Mouse (Mus musculus): ENCODE data around the gene Ptpn5.

The Ptpn5 gene

DNA sequence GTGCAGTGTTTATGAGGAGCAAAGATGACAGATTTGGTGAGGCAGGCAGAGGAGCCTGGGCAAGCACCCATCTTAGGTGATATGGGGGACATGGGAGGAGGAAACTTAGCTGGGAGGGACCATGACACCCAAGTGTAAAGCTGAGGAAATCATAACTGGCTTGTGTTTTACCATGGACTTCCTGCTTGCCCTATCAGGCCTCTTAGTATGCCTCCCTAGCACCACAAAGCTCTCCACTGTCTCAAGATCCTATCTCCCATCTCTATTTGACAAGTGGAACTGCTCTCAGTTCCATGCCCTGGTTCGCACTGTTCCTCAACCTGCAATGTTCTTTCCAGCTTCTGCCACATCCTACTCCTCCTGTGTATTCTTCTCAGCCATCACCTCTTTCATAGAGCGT lies 18.0 kb downstream of the Ptpn5 start:
- in situ Hi-C loops (cut with MboI; ENCODE audit: unreplicated experiment in 2 of 2): no loop called here

DNA sequence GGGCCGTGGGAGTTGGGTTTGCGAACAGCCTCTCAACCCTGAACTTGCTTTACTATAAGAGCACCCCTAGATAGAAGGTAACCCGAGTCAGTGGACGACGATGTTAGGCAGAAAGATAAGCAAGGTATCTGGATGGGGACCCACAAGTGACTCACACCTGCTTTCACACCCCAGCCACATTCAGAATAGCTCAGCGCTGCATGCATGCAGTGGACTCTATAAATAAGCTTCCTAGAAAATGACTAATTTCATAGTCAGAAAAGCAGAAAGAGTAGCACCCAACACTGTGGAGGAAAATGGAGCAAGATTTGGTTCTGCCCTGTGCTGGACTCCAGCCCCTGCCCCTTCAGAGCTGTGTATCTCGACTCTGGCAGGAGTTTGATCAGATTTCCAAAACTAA lies 20.1 kb downstream of the Ptpn5 start:
- in situ Hi-C loops (cut with MboI; ENCODE audit: unreplicated experiment in 2 of 2): no loop called here

DNA sequence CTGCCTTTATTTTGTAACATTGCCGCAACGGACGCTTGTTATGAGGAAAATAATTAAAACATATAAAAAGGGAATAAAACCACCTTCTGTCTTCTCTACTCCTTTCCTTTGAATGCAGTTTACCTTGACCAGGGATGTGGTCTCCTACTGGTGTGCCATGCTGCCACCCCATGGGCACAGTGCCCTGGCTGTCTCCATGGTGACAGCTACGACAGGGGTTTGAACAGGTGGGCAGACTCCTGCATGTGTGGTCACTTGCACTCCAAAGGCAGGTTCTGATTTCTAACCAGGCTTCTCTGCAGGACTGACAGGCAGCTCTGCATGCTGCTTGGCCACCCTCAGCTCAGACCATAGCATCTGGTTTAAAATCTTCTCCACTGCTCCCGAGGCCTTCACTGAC lies 21.4 kb downstream of the Ptpn5 start:
- in situ Hi-C loops (cut with MboI; ENCODE audit: unreplicated experiment in 2 of 2): no loop called here

DNA sequence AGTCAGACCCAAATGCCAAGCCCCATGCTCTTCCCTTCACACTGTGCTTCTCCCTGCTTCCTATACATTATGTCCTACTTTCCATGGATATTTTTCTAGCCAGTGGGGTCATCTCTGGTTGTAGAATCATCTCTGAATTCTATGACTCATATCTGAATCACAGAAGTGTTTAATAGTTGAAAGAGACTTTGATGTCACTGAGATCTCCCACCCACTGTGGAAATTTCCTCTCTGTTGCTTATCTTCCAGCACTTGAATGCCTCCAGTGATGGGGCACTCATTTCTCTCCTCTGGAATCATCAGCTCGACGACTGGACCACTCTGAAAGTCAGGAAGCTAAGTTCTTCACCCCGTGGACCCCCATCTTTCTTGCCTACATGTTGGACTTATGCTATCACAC lies 22.4 kb downstream of the Ptpn5 start:
- in situ Hi-C loops (cut with MboI; ENCODE audit: unreplicated experiment in 2 of 2): no loop called here

DNA sequence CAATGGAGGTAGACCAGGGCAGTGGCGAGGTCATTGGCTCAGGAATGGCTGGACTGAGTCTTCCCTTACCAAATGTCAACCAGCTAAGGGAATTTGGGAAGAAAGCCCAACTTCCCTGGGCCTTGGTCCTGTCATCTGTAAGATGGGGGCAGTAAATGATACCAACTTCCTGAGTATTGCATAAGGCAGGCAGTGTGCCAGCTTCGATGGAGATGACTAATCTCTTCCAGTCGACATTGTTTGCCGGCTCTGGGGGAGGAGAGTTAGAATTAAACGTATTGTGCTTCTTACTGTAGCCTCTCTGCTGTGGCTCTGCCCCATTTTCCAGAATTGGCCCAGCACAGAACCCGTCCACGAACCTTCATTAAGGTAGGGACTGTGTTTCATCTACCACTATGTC lies 23.0 kb downstream of the Ptpn5 start:
- in situ Hi-C loops (cut with MboI; ENCODE audit: unreplicated experiment in 2 of 2): no loop called here

DNA sequence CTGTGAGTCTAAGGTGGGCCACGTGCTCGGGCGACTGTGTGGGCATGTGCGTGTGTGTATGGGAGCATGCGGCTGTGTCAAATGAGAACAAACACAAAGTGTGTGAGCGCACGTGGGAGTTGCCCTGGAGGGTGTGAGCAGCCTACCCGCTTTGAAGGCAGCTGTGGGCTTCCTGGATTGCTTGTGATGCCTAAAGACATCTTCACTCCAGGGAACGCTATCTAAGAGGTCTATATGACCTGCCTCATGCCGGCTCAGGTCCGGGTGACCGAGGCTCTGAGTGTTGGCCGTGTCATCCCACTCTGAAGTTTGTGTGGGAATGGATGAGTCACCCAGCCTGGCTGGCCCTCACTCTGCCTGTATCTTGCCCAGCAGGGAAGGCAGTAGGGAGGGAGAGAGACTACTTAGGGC lies 24.7 kb downstream of the Ptpn5 start:
- in situ Hi-C loops (cut with MboI; ENCODE audit: unreplicated experiment in 2 of 2): no loop called here

DNA sequence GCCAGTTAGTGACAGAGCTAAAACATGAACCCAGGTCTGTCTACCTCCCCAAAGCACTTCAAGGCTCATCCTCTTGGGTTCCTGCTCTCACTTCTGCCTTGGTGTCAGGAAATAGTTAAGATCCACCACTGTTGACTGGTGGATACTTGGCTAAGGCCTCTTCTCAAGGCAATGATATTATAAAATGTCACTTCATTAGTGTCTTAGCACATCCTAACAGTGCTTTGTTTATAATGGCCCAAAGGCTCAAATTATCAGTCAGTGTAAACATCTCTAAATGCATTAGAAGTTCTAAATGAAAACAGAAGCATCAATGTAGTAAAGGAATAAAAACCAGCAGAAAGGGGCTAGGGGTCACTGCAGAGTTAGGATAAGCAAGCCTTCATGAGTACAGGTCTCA lies 26.5 kb downstream of the Ptpn5 start:
- in situ Hi-C loops (cut with MboI; ENCODE audit: unreplicated experiment in 2 of 2): no loop called here

DNA sequence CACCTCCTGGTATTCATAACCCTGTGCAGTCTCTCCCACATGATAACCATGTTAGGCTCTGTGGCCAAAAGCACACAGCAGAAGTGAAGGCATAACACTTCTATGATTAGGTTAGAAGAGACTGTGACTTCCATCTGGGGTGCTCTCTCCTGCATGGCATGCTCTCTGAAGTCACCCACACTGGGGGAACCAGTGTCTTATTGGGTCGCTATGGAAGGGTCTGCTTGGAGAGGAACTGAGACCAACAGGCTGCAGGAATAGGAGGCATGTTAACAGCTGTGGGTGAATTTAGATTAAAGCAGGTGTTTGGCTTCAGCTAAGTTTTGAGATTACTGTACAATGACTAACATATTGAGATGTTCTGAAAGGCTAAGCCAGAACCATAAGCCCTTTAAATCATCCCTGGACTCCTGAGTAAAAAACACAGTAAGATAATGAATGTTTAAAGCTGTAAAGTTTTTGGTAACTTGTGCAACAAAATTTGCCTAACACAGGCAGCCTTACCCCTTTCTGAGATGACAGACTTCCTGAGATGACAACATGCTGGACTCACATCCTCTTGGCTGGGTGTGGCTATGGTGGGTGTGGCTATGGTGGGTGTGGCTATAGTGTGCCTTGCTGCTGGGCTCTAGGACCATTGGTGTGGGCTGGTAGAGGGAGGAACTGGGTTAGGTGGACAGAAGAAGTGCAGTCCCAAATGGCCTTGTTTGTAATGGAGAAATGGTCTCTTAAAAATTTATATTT lies 29.6 kb downstream of the Ptpn5 start:
- in situ Hi-C loops (cut with MboI; ENCODE audit: unreplicated experiment in 2 of 2): no loop called here

DNA sequence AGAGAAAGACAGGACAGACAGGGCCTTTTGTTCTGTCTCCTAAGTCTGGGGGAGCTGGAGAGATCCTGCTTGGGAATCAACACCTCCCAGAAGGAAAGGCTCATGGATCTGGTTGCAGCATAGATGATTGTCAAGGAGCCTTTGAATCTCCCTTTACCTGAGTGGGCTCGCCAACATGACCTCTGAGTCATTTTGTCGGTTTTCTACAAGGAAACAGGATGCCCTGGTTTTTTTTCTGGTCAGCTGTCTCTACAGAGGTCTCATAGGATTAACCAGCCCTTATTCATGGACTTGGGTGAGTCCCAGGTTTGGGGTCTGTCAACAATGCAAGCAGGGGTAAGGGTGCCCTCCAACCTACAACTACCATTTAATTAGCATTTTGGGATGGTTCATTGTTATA lies 30.5 kb downstream of the Ptpn5 start:
- in situ Hi-C loops (cut with MboI; ENCODE audit: unreplicated experiment in 2 of 2): no loop called here

DNA sequence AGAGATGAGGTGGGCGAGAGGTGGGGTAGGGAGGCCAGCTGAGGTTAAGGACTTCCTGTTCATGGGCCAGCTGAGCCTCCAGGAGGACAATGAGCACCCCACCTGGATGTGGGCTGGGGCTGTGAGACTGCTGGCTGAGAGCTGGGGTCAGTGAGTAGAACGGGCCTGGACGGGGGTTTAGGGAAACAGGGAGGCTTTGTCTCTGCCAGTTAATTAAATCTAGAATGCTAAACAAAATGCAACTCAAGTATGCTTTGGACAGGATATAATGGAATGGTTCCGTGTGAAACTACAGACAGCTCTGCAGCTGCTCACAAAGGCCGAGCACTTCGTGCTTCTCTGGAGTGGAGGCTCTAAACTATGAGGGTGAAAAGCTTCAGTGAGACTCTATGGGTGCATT lies 32.9 kb downstream of the Ptpn5 start:
- in situ Hi-C loops (cut with MboI; ENCODE audit: unreplicated experiment in 2 of 2): no loop called here

DNA sequence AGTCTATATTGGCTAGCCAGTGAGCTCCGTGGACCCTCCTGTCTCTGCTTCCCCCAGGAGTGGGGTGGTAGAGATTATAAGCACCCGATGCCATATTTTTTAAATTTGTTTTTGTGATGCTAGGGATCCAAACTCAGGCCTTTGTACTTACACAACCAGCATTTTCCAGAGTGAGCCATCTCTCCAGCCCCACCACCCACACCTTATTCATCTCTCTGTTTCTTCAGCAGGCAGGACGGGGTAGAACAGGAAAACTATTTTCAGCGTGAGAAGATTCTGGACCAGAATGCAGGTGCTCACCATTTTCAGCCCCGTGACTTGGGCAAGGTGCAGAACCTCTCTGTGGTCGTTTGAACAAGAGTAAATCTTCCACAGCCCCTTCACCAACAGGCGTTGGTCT lies 34.2 kb downstream of the Ptpn5 start:
- in situ Hi-C loops (cut with MboI; ENCODE audit: unreplicated experiment in 2 of 2): no loop called here

DNA sequence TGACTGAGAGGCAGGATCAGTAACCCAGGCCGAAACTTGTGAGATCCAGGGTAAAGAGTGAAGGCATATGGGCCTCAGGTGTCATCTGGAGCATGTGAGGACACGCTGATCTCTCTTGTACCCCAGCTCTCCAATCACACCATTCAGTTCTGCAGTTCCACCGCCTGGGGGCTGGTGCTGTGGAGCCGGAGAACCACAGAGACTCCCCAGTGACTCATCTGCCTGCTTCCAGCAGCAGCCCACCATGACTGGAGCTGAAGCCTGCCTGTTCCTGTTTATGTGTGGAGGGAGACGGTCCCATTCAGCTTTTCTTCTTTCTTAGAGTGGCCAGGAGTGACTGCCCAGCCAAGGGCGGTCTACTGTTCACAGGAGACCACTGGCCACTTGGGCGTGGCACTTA lies 35.4 kb downstream of the Ptpn5 start:
- in situ Hi-C loops (cut with MboI; ENCODE audit: unreplicated experiment in 2 of 2): no loop called here

DNA sequence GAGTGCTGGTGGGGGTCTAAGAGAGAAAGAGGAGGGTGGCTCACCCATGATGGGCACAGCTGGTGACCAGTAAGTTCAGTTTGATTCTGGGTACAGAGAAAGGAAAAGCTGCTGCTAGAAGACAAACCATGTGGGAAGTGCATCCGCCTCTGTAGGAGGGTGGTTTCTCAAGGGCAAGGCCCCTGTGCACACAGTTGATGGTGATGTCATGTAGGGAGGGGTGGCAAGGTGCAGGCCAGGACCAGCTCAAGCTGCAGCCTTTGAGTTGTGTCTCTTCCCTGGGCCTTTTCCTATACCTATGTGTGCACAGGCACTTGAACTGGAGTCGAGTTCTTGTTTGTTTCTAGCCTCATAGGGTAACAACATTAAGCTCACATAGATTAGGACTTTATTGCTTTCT lies 38.5 kb downstream of the Ptpn5 start:
- in situ Hi-C loops (cut with MboI; ENCODE audit: unreplicated experiment in 2 of 2): no loop called here

DNA sequence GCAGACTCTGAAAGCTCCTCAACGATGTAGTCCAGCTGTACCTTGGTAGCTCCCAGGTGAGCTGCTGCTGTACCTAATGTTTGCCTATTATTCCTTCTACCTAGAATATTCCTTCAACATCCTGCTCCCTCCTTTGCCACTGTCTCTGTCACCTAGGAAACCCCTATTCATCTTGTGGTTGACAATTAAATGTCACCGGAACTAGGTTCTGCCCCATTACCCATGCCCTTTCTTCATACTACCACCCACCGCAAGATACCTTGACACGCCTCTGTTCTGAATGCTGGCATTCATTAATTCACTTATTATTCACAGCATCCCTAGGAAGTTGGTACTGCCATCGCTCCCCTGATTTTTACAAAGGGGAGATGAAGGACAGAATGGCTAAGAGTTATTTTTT lies 39.5 kb downstream of the Ptpn5 start:
- in situ Hi-C loops (cut with MboI; ENCODE audit: unreplicated experiment in 2 of 2): no loop called here

DNA sequence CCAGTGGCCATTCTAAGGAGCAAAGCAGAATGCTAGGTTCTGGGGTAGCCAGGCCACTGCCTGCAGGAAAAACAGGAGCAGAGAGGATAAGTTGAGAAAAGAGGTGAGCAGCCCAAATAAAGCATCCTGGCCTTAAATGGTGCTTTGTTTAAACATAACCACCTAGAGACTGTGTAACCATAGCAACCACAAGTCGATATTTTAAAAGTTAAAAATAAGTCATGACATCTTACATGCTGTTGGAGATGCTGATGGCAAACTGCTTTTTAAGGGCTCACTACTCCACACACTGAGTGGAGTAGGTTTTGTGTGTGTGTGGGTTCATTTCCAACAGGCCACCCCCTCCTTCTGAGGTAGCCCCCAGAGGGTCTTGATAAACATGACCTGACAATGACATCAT lies 48.4 kb downstream of the Ptpn5 start:
- in situ Hi-C loops (cut with MboI; ENCODE audit: unreplicated experiment in 2 of 2): no loop called here

DNA sequence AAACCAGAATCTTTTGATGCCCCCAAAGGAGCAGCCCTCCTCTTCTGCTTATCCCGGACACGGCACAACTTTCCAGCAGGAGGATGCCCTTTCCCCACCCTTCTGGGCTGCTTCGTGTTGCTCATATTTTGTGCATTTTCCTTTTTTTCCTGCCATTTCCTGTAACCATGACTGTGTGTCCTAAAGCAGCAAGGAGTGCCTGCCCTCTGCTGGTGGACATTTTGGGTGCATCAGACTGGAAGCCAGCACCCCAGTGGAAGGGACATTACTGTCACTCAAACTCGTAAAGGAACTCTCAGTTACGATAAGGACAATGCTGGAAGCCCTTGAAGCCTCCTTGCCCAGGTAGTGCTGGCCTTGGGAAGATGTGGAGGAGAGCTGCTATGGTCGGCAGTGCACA lies 52.2 kb downstream of the Ptpn5 start:
- in situ Hi-C loops (cut with MboI; ENCODE audit: unreplicated experiment in 2 of 2): loop anchor here (5.0 kb wide), 4 partner anchors 59 to 119 kb away; no protein-coding TSS in a partner anchor

DNA sequence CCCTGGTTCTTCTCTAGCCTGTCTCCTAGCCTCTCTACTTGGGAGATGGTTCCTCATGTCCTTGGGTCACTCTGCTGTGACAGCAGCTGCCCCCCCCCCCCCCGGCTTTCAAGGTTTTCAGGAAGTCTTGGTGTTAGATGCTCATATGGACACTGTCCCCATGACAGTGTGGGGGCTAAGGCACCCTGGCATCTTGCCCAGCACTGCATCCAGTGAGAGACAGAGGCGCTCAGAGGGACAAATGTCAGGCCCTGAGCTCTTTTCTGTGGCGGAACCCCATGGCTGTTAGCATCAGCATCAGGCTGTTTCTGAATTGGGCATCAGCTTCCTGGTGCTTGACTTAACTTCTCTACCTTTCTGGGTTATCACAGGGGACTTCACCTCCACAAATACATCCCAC lies 52.6 kb downstream of the Ptpn5 start:
- in situ Hi-C loops (cut with MboI; ENCODE audit: unreplicated experiment in 2 of 2): loop anchor here (5.0 kb wide), 4 partner anchors 59 to 119 kb away; no protein-coding TSS in a partner anchor

DNA sequence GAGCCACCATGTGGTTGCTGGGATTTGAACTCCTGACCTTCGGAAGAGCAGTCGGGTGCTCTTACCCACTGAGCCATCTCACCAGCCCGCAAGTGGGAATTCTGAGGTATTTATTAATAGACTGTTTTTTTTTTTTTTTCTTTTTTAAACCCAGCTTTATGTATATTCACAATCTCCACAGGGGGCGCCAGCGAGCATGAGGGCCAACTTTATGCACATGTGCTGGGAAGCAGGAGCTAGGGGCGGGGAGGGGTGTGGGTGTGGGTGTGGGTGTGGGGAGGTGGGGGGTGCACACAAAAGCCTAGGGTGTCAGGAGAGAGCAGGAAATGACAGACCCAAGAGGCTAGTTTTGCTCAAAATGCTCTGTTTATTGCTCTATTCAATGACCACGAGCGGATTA lies 56.0 kb downstream of the Ptpn5 start:
- in situ Hi-C loops (cut with MboI; ENCODE audit: unreplicated experiment in 2 of 2): loop anchor here in 1 of 2 experiments (5.0 kb wide), 1 partner anchor 55 kb away; no protein-coding TSS in a partner anchor

DNA sequence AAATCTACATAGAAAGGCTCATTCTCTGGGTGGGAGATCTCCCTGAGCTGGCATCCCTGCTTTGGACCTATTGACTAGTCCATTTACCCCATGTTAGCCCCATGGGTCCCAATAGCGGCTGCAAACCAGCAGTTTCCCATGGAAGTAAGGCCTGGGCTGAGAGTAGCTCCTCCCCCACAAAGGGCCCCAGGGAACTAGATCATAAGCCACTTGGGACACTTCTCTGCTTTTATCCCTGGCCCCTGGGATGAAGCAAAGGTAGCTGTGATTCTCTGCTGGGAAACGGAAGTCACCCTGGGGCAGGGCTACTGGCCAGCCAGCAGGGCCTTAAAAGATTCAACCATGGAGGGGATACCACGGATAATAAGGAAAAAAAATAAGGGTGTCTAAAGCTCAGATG lies 56.8 kb downstream of the Ptpn5 start:
- in situ Hi-C loops (cut with MboI; ENCODE audit: unreplicated experiment in 2 of 2): loop anchor here in 1 of 2 experiments (5.0 kb wide), 1 partner anchor 54 kb away; no protein-coding TSS in a partner anchor

DNA sequence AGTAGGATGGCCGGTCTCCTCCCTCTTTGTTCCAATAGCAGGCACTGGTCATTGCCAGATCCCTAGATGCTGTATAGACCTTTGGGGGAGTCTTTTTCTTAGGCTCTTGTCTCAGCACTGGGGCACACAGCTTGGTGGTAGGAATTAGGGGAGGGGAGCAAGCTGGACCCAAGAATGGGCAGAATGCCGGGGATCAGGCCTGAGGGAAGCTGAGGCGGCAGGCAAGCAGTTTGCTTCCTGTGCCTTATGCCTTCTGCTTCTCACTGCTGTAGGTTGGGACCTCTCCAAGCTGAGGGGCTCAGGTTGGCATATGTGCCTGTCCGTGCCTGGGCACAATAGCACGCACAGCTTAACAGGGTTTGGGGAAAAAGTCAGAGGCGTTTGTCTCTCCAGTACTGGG lies 57.3 kb downstream of the Ptpn5 start:
- in situ Hi-C loops (cut with MboI; ENCODE audit: unreplicated experiment in 2 of 2): loop anchor here in 1 of 2 experiments (5.0 kb wide), 1 partner anchor 54 kb away; no protein-coding TSS in a partner anchor

DNA sequence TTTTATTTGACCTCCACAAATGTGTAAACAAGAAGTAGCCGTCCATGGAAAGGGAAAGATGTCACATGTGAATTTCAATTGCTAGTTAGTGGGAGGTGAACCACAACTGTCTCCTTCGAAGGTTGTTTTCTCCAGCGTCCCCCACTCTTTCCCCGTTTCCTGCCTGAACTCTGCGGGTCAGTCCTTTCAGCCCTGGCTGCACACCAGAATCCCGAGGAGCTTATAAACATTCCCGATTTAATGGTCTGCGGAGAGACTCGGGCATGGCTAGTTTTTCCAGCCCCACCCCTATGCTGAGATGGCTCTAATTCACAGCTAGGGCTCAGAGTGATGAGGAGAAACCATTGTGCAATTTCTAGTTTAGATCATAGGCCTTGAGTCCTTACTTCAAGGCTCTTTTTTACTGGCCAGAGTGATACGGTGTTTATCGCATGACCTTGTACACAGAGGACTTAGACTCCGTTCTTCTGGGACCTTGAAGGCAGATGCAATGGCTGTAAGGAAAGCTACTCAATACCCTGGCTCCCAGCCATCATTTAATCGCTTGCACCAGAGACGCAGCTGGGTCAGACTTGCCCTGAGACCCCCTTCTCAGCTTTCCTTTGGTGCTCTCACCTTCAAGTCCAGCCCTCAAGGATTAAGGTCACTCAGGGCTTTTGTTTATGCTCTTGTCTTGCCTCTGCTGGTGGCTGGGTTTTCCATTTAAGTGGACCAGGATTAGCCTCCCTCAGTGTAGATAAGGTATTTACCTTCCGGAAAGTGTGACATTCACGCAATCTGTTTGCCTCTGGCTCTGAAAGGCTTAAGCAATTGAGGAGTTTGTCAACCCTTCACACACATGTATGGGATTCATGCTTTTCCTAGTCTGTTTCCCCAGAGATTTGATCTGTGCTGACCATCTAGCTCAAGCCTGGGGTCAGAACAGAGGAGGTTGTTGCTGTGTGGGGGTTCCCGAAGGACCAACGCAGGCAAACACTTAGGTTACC lies 59.7 kb downstream of the Ptpn5 start:
- in situ Hi-C loops (cut with MboI; ENCODE audit: unreplicated experiment in 2 of 2): no loop called here
